Comparison of ENCODE assay signal across 9 mouse cellular contexts in the genomic region with DNA sequence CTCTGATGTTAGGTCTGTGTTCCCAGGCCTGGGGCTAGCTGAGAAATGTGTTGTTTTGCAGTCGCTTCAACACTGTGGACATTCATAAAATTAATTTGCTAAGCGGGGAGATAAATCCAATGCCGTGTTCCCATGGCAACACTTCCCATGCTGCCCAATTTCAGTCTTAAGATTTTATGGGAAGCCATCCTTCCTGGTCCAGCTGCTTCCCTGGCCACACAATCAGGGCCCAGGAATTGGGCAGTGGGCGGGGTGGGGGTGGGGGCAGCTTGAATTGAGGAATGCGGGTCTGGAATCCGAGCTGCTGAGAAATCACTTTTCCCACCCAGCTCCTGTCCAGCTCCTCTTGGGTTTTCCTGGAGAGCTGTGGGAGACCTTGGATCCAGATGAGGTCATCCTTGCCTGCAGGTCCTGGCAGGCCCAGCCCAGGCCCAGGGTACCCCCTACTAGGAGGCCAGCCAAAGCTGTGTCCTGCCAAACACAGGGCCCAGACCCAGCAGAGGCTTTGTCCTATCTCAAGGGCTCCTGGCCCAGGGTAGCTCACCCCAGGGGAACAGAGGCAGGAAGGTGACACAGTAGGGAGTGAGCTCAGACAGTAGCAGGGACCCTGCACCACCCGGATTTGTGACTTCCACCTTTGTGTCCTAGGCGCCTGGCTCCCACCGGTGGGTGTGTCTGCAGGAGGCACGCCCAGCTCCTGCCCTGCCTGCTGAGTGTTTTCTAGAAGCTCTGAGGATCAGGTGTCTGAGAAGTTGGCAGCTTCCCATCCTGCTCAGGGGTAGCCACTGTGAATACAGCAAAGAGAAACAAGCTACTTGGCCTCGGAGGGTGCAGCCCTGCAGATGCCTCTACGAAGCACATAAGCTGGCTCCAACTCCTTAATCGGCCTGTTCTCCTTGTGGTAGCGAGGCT. TPM values are rescaled to one million over a fixed set of nuclear protein-coding genes. Genes with fewer than 3 reads are reported as not detected.
DNase-seq lines count a peak whose midpoint lies in the region; ATAC-seq and TF ChIP-seq lines count a peak whose summit lies in the region.
"Had no signal": no experiment of that assay in that cellular context is flagged by ENCODE, and none has a peak within 500 bp of the region (broad histone marks: within the 10 kb centered on the region; RNA-seq: fewer than 3 reads in every experiment).

No protein-coding gene starts in this region.

- H3K9ac ChIP-seq in kidney, embryonic 14.5 days (ENCODE audit: low read depth, low read length), result peak overlapping the region; percentile 28; the same call in 1 of the 2 replicates
- no peak overlapping the region for H3K9ac ChIP-seq in midbrain, embryonic 12.5 days (replicated peaks)

- H3K4me1 ChIP-seq in heart, embryonic 10.5 days, result peaks cover 34% of the 10 kb centered on the region
- H3K4me1 ChIP-seq in kidney, embryonic 14.5 days (ENCODE audit: control insufficient read depth, insufficient read depth, low read length), result peaks cover 25% of the 10 kb centered on the region
- H3K4me1 ChIP-seq in midbrain, embryonic 12.5 days, result peaks cover 25% of the 10 kb centered on the region

- ATAC-seq in frontal cortex, adult (ENCODE audit: low TSS enrichment), result peak; percentile 1; the same call in 1 of the 2 replicates
- ATAC-seq in kidney, embryonic 14.5 days (ENCODE audit: low FRiP score, low TSS enrichment), result peak; percentile 68
- ATAC-seq in midbrain, embryonic 12.5 days (ENCODE audit: low FRiP score, low read depth), result no peak

- 41% methylated on average over 14 of the region's 14 CpGs for WGBS in heart, embryonic 10.5 days
- WGBS in kidney, embryonic 14.5 days, result 41% methylated on average over 14 of the region's 14 CpGs
- WGBS in midbrain, embryonic 12.5 days, result 40% methylated on average over 14 of the region's 14 CpGs

- no peak overlapping the region for H3K4me3 ChIP-seq in heart, embryonic 10.5 days
- no peak overlapping the region for H3K4me3 ChIP-seq in kidney, embryonic 14.5 days (ENCODE audit: low read length)
- H3K4me3 ChIP-seq in midbrain, embryonic 12.5 days, result no peak overlapping the region
- H3K4me3 ChIP-seq in left cerebral cortex, adult 2 months, result no peak overlapping the region

- H3K9me3 ChIP-seq in heart, embryonic 10.5 days, result no peaks in the 10 kb centered on the region
- H3K9me3 ChIP-seq in kidney, embryonic 14.5 days (ENCODE audit: control insufficient read depth, low read length), result no peaks in the 10 kb centered on the region
- H3K9me3 ChIP-seq in midbrain, embryonic 12.5 days, result no peaks in the 10 kb centered on the region

- H3K27ac ChIP-seq in heart, embryonic 10.5 days, result peak overlapping the region; percentile 60
- peak overlapping the region; percentile 76; the same call in 1 of the 2 replicates for H3K27ac ChIP-seq in kidney, embryonic 14.5 days (ENCODE audit: low read depth, low read length)
- H3K27ac ChIP-seq in midbrain, embryonic 12.5 days (replicated peaks), result peak overlapping the region; percentile 15; the same call in 1 of the 2 replicates
- no peak overlapping the region for H3K27ac ChIP-seq in left cerebral cortex, adult 2 months

- H3K4me2 ChIP-seq in kidney, embryonic 14.5 days (replicated peaks; ENCODE audit: low read depth, low read length), result no peak overlapping the region
- no peak overlapping the region for H3K4me2 ChIP-seq in midbrain, embryonic 12.5 days (replicated peaks)

- no peaks in the 10 kb centered on the region for H3K36me3 ChIP-seq in heart, embryonic 10.5 days
- no peaks in the 10 kb centered on the region for H3K36me3 ChIP-seq in kidney, embryonic 14.5 days (ENCODE audit: control insufficient read depth, insufficient read depth, low read length)
- H3K36me3 ChIP-seq in midbrain, embryonic 12.5 days, result no peaks in the 10 kb centered on the region; the same call in 1 of the 2 replicates

- no peak for DNase-seq in frontal cortex, postnatal 25 days (ENCODE audit: low spot score in 2 of 2)
- DNase-seq in cerebellum, postnatal 25 days, result peak; percentile 47 to 56
- no peak for DNase-seq in heart, embryonic 10.5 days (ENCODE audit: low spot score)
- DNase-seq in layer of hippocampus, adult 18-20 months (ENCODE audit: low spot score in 2 of 2), result no peak
- DNase-seq in left cerebral cortex, adult 2 months (ENCODE audit: extremely low spot score in 1 of 2, low spot score in 2 of 2), result no peak

- H3K27me3 ChIP-seq in heart, embryonic 10.5 days (ENCODE audit: insufficient read depth, poor library complexity, severe bottlenecking), result no peaks in the 10 kb centered on the region
- 0 out of 2 replicates have a peak, but pooled peaks cover 4% of the 10 kb centered on the region for H3K27me3 ChIP-seq in kidney, embryonic 14.5 days (ENCODE audit: control insufficient read depth, insufficient read depth, low read length)
- H3K27me3 ChIP-seq in midbrain, embryonic 12.5 days, result no peaks in the 10 kb centered on the region

- intact Hi-C loops in left cerebral cortex, adult 2 months (cut with DNase I), result no loop called here

- TF ChIP-seq CTCF in left cerebral cortex, adult 2 months (IDR thresholded peaks at IDR 0.05), result no peak

RNA-seq across cellular contexts. Expression of gene Pdgfa, which starts 36.5 kb away (rescaled TPM):
- polyA plus RNA-seq in heart, embryonic 10.5 days (2016; fragmentation: Nextera tagmentation; extraction: Ambion mirVana), result 22.5 and 23.6 TPM in 2 replicates
- polyA plus RNA-seq in kidney, embryonic 14.5 days (2014; fragmentation: Nextera tagmentation; extraction: Ambion mirVana), result 57.7 and 70.2 TPM in 2 replicates
- polyA plus RNA-seq in midbrain, embryonic 12.5 days (2016; fragmentation: Nextera tagmentation; extraction: Ambion mirVana), result 4.9 and 5.3 TPM in 2 replicates
- total RNA-seq in layer of hippocampus, adult 18-20 months (2021), result 10 to 100 TPM; 45.8 to 45.9 TPM
- total RNA-seq in left cerebral cortex, adult 2 months (2021), result 10 to 100 TPM; 52.1 to 53.0 TPM
- total RNA-seq: neutrophil, adult 5-6 weeks had no signal

Comparison
In these comparisons a context has a peak if more than half of its experiments do, and no peak if none do; other contexts are left out.
1. DNase-seq: peak in cerebellum, postnatal 25 days (2 of 2); none in frontal cortex, postnatal 25 days (0 of 2), heart, embryonic 10.5 days (single experiment), layer of hippocampus, adult 18-20 months (0 of 2) and left cerebral cortex, adult 2 months (0 of 2).